Mouse (Mus musculus) C2C12 (cell line): ENCODE measurements around the gene Gtf2i. TPM values are rescaled to one million over a fixed set of nuclear protein-coding genes. Genes with fewer than 3 reads are reported as not detected.

Experiments
- H3K27me3 ChIP-seq: one replicate; pipeline ENCODE4 v1.6.1; 2011; ENCODE audit not compliant: control insufficient read depth, insufficient read depth, insufficient read length
- H3K36me3 ChIP-seq: one replicate; pipeline ENCODE4 v1.6.1; 2011; ENCODE audit not compliant: control insufficient read depth, insufficient read depth
- H3K4me3 ChIP-seq: one replicate; pipeline ENCODE4 v1.5.1; 2011; ENCODE audit warnings: mild to moderate bottlenecking, control low read depth; ENCODE audit not compliant: poor library complexity, insufficient read depth, severe bottlenecking
- H3K79me2 ChIP-seq: one replicate; pipeline ENCODE4 v1.6.1; 2011; ENCODE audit not compliant: control insufficient read depth, insufficient read depth
- H3K79me3 ChIP-seq: one replicate; pipeline ENCODE4 v1.6.1; 2011; ENCODE audit warnings: low read depth, control low read depth
- H3ac ChIP-seq: one replicate; pipeline ENCODE3; 2011; ENCODE audit warnings: low read depth; ENCODE audit not compliant: control insufficient read depth, insufficient read length
- CEBPB ChIP-seq: IDR thresholded peaks from one replicate; pipeline ENCODE4 v1.6.1; 2011; ENCODE audit warnings: low read depth, mild to moderate bottlenecking, control low read depth, moderate library complexity
- CTCF ChIP-seq: IDR thresholded peaks from one replicate; pipeline ENCODE4 v1.5.1; 2011; ENCODE audit not compliant: control insufficient read depth, insufficient read depth, insufficient read length
- FOSL1 ChIP-seq: IDR thresholded peaks from one replicate; pipeline ENCODE4 v1.8.0; 2011; ENCODE audit warnings: mild to moderate bottlenecking, low read length; ENCODE audit not compliant: poor library complexity, insufficient read depth, severe bottlenecking
- MAX ChIP-seq: IDR thresholded peaks from one replicate; pipeline ENCODE4 v1.6.1; 2011; ENCODE audit warnings: mild to moderate bottlenecking, control low read depth
- MYOD1 ChIP-seq: IDR thresholded peaks from one replicate; pipeline ENCODE4 v1.6.1; 2011; ENCODE audit warnings: low read depth; ENCODE audit not compliant: control insufficient read depth, insufficient read length
- MYOG ChIP-seq: IDR thresholded peaks from one replicate; pipeline ENCODE4 v1.6.1; 2011; ENCODE audit not compliant: control insufficient read depth, insufficient read length; ENCODE audit errors: extremely low read depth
- USF1 ChIP-seq: IDR thresholded peaks from one replicate; pipeline ENCODE4 v1.6.1; 2011; ENCODE audit warnings: low read depth, mild to moderate bottlenecking, control low read depth, moderate library complexity
- polyA plus RNA-seq: library from polyadenylated mRNA; unstranded; fragments of >200 nt; fragmentation: generic; extraction: Trizol; gene quantifications from one replicate; pipeline ENCODE4 v1.2.1, GENCODE M21; 2012; ENCODE audit warnings: missing spikeins

Gtf2i gene
- polyA plus RNA-seq, 1 experiment, result 75.9 TPM

DNA sequence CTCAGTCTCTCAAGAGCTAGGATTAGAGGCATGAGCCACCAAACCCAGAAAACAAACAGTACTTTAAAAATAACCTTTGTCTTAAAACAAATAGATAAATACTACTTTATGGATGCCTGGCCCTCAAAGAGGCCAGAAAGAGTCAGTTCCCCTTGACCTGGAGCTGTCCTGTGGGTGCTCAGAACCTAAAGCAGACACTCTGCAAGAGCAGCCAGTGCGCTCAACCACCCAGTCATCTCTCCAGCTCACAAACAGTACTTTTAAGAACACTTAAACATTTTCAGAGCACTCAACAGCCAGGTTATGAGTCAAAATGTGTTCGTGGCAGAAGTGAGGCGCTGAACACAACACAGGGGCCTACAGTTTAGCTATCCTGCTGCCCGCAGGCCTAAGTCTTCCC, 63.5 kb downstream of the Gtf2i start:
- no peak overlapping the region for H3K4me3 ChIP-seq
- H3K79me3 ChIP-seq, result no peaks in the 10 kb centered on the region

DNA sequence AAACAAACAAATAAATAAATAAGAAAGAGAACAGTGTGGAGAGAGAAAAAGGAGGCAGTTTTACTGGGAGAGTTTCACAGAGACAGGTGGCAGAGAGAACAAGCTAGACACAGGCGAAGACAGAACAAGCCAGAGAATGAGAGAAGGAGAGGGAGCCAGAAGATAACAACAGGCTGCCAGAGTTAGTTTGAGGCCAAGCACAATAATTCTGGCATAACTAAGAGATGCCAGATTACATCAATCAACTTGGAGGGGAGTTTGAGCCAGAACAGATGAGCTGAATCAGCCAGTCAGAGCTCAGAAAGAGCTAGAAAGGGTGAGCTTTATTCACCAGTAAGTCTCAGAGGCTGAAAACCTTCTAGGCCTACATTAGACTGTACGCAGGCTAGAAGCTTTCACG, 64.0 kb downstream of the Gtf2i start:
- Histone ChIP-seq H3K36me3 (peaks cover 77% of the 10 kb centered on the region), H3K27me3 (no peaks in the 10 kb centered on the region), H3ac (no peak overlapping the region), H3K79me3 (no peaks in the 10 kb centered on the region), H3K4me3 (no peak overlapping the region), H3K79me2 (no peaks in the 10 kb centered on the region)
- TF ChIP-seq MYOG (no peak), MYOD1 (no peak)

More for the DNA sequence above, 63.5 kb downstream of the Gtf2i start:
- Histone ChIP-seq H3K36me3 (peaks cover 81% of the 10 kb centered on the region), H3ac (no peak overlapping the region), H3K79me2 (no peaks in the 10 kb centered on the region), H3K27me3 (no peaks in the 10 kb centered on the region)
- TF ChIP-seq FOSL1, result no peak
- no peak for TF ChIP-seq MYOG
- no peak for TF ChIP-seq MYOD1
- TF ChIP-seq CTCF, result no peak
- no peak for TF ChIP-seq MAX
- no peak for TF ChIP-seq CEBPB
- no peak for TF ChIP-seq USF1

DNA sequence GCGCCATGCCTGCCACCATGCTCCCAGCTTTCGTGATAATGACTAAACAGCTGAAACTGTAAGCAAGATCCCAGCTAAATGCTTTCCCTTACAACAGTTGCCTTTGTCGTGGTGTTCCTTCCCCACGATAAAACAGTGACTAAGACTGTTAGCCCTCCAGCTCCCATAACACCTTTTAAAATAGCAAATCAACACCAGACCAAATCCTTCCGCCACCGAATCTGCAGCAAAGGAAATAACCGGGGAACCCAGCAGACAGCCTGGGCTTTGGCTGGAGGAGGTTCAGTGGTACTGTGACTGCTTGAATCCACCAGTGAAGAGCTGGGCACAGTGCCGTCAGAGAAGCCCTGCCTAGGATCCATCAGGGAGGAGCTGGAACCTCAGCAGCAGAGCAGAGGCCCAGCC, 65.3 kb downstream of the Gtf2i start:
- peak overlapping the region; percentile 30 for H3ac ChIP-seq
- no peaks in the 10 kb centered on the region for H3K79me2 ChIP-seq
- peaks cover 78% of the 10 kb centered on the region for H3K36me3 ChIP-seq
- no peak overlapping the region for H3K4me3 ChIP-seq
- H3K27me3 ChIP-seq, result no peaks in the 10 kb centered on the region
- TF ChIP-seq MYOG (no peak), USF1 (no peak), MAX (no peak), MYOD1 (no peak), CEBPB (no peak), CTCF (no peak), FOSL1 (no peak)
- H3K79me3 ChIP-seq, result no peaks in the 10 kb centered on the region

DNA sequence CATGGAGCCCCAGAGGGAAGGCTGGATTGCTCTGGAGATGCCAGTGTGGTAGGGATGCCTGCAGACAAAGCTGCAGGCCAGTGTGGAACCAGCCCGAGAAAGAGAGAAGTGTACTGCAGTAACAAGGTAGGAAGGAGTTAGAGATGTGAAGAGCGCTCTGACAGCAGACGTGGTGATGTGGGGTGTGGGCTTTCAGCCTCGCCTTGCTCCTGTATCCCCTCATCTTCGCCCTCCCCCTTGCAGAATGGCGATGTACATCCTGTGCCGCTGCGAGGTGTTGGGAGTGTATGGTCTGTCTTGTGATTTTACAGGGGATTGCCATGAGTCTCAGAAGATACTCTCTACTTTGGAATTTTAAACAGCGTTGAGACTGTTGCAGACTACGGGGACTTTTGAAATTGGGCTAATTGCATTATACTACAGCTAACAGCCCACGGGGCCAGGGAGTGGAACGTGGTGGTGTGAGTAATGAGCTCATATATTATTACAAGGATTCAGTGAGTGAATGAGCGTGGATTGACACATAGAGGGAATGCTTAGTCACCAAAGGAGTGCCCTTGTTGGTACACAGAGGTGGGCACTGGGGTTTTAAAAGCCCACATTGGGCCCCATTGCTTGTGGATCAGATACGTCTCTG, 65.8 kb downstream of the Gtf2i start:
- H3K36me3 ChIP-seq, result peaks cover 80% of the 10 kb centered on the region
- TF ChIP-seq MAX (peak; percentile 32), CTCF (no peak)
- H3K4me3 ChIP-seq, result no peak overlapping the region
- H3K79me2 ChIP-seq, result no peaks in the 10 kb centered on the region
- no peaks in the 10 kb centered on the region for H3K79me3 ChIP-seq
- H3ac ChIP-seq, result no peak overlapping the region
- no peaks in the 10 kb centered on the region for H3K27me3 ChIP-seq

DNA sequence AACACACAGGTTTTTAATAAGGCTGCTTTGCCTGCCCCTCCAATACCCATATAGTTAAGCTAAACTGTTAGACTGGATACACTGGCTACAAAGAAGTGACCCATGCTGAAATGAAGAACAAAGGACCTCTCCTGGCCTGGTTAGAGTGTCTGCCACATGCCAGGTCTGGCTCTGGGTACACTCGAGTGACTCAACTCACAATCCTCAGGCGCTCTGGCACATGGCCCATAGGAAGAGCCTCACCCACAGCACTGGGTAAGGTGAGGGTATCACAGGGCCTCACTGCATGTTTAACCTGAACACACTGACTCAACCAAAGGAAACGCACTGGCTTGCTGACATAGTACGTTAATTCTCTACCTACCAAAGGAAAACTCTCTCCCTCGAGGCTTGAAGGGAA, 68.4 kb downstream of the Gtf2i start:
- Histone ChIP-seq H3K36me3 (peaks cover 87% of the 10 kb centered on the region), H3K79me2 (no peaks in the 10 kb centered on the region), H3K27me3 (no peaks in the 10 kb centered on the region), H3K79me3 (no peaks in the 10 kb centered on the region), H3K4me3 (no peak overlapping the region), H3ac (no peak overlapping the region)
- TF ChIP-seq CTCF (no peak), FOSL1 (no peak), MAX (no peak), USF1 (no peak), CEBPB (no peak), MYOD1 (no peak), MYOG (no peak)

DNA sequence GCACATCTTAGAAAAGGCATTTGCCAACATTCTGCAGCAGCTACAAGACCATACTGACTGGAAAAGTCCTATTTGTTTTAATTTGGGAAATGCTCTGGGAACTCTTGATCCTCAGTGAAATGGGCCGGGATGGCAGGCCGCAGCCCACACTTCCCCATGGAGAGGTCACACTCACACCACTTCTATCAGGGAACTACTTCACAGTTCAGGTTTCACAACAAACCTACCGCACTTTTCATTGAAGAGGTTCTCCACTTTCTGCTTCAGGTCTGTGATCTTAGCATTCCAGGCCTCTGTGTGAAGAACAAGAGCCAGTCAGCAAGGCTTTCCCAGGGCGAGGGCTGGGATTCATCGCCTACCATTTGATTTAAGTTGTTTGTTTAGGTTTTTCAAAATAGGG, 69.7 kb downstream of the Gtf2i start:
- H3K79me2 ChIP-seq, result no peaks in the 10 kb centered on the region
- H3K4me3 ChIP-seq, result no peak overlapping the region
- no peaks in the 10 kb centered on the region for H3K79me3 ChIP-seq
- TF ChIP-seq CEBPB (no peak), MAX (no peak), CTCF (no peak), USF1 (no peak), MYOG (no peak), MYOD1 (no peak), FOSL1 (no peak)
- no peak overlapping the region for H3ac ChIP-seq
- H3K27me3 ChIP-seq, result no peaks in the 10 kb centered on the region
- peaks cover 92% of the 10 kb centered on the region for H3K36me3 ChIP-seq
